Mouse (Mus musculus) intestine, embryonic 16.5 days (tissue): ENCODE data around the gene Bckdha. TPM values are rescaled to one million over a fixed set of nuclear protein-coding genes. Genes with fewer than 3 reads are reported as not detected.
A peak's percentile ranks its signal among the peaks of the same experiment; 100 is the strongest.

Experiments
- ATAC-seq: fragments of 200-750 bp; cut with Nextera tagmentation; 2 replicates; pipeline ENCODE4 v1.8.0; 2017; ENCODE audit warnings: moderate TSS enrichment, moderate library complexity
- H3K27ac ChIP-seq: fragments of 300-500 bp; sonication (generic); 2 replicates; pipeline ENCODE4 v1.5.1; 2014; ENCODE audit warnings: mild to moderate bottlenecking, low read length
- H3K27me3 ChIP-seq: fragments of 300-500 bp; sonication (generic); replicated peaks from 2 replicates; pipeline ENCODE4 v1.6.1; 2014; ENCODE audit warnings: low read length, control low read depth, mixed read lengths; ENCODE audit not compliant: control insufficient read depth, insufficient read depth
- H3K36me3 ChIP-seq: fragments of 300-500 bp; sonication (generic); 2 replicates; pipeline ENCODE4 v1.6.1; 2014; ENCODE audit warnings: low read length, control low read depth; ENCODE audit not compliant: control insufficient read depth, insufficient read depth
- H3K4me1 ChIP-seq: fragments of 300-500 bp; sonication (generic); 2 replicates; pipeline ENCODE4 v1.6.1; 2014; ENCODE audit warnings: low read length, control low read depth, mixed read lengths; ENCODE audit not compliant: control insufficient read depth, insufficient read depth
- H3K4me2 ChIP-seq: fragments of 300-500 bp; sonication (generic); 2 replicates; pipeline ENCODE4 v1.6.1; 2014; ENCODE audit warnings: low read depth, low read length, control low read depth
- H3K4me3 ChIP-seq: fragments of 300-500 bp; sonication (generic); 2 replicates; pipeline ENCODE4 v1.5.1; 2014; ENCODE audit warnings: mild to moderate bottlenecking, low read length
- H3K9ac ChIP-seq: fragments of 300-500 bp; sonication (generic); 2 replicates; pipeline ENCODE4 v1.6.1; 2014; ENCODE audit warnings: low read depth, low read length
- H3K9me3 ChIP-seq: fragments of 300-500 bp; sonication (generic); 2 replicates; pipeline ENCODE4 v1.6.1; 2016; ENCODE audit warnings: low read length, control low read depth; ENCODE audit not compliant: control insufficient read depth
- WGBS: fragments of 180-500 bp; shearing (Covaris S2); extraction: QIAGEN DNeasy Blood & Tissue Kit; methylation state at CpG from one replicate; pipeline ENCODE4 v1.1.7; 2014; 5-methylcytosine and 5-hydroxymethylcytosine counted together
- polyA plus RNA-seq: library from polyadenylated mRNA; unstranded; fragments of >200 nt; fragmentation: Nextera tagmentation; extraction: Ambion mirVana; gene quantifications from 2 replicates; pipeline ENCODE4 v1.2.1, GENCODE M21; 2015

The Bckdha gene
- polyA plus RNA-seq, 1 experiment from 2014 or later, result 50.9 TPM

GRCm38 (mm10) chr7:25623857-25624370, 34.9 kb downstream of the Bckdha start:
- Histone ChIP-seq H3K36me3 (peaks cover 13% of the 10 kb centered on the region; the same call in 1 of the 2 replicates), H3K9ac (no peak overlapping the region), H3K4me1 (peaks cover 29% of the 10 kb centered on the region), H3K27me3 (no peaks in the 10 kb centered on the region), H3K4me3 (no peak overlapping the region), H3K9me3 (no peaks in the 10 kb centered on the region), H3K27ac (no peak overlapping the region), H3K4me2 (no peak overlapping the region)
- no peak for ATAC-seq
- WGBS, result 92% methylated on average over 11 of the region's 11 CpGs

DNA sequence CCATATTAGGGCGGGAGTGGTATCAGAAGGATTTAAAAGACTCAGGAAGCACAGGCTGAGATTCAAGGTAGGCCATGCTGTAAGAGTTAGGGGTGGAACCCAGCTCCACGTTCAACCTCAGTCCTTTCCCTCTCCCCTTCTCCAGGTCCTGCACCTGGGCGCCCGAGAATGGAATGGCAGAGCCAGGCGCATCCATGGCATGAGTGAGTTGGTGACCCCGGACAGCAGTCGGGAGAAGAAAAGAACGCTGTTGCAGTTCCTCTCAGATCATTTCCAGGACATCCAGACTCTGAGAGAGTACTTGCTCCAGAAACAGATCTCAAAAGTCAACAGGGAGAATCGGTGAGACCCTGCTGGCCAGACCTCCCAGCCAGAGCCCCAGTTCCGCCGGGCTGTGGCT, 38.0 kb downstream of the Bckdha start:
- Histone ChIP-seq H3K27ac (no peak overlapping the region), H3K27me3 (no peaks in the 10 kb centered on the region), H3K9ac (no peak overlapping the region), H3K9me3 (no peaks in the 10 kb centered on the region), H3K4me3 (no peak overlapping the region), H3K36me3 (peaks cover 13% of the 10 kb centered on the region; the same call in 1 of the 2 replicates), H3K4me2 (no peak overlapping the region), H3K4me1 (peaks cover 7% of the 10 kb centered on the region; the same call in 1 of the 2 replicates)
- 91% methylated on average over 11 of the region's 11 CpGs for WGBS
- no peak for ATAC-seq

DNA sequence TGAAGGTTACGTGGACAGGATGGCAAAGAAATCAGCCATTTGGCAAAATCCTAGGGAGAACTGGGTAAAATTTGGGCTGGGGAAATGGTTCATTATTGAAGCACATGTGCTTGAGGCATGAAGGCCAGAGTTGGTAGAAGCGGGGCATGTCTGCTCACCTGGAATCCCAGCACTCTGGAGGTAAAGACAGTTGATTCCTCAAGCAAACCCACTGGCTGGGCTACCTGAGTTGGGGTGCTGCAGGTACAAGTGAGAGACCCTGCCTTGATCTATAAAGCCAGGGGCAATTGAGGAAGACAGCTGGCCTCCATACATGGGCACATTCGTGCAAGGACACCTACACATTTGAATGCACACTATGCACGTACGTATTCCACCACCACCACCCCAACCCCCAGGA, 38.7 kb downstream of the Bckdha start:
- Histone ChIP-seq H3K4me1 (peaks cover 7% of the 10 kb centered on the region; the same call in 1 of the 2 replicates), H3K27me3 (no peaks in the 10 kb centered on the region), H3K27ac (no peak overlapping the region), H3K36me3 (0 out of 2 replicates have a peak, but pooled peaks cover 7% of the 10 kb centered on the region), H3K4me2 (peak overlapping the region; percentile 67), H3K9ac (no peak overlapping the region; the same call in 1 of the 2 replicates), H3K9me3 (no peaks in the 10 kb centered on the region), H3K4me3 (peak overlapping the region; percentile 79)
- 93% methylated on average over 5 of the region's 5 CpGs for WGBS
- ATAC-seq, result no peak

- WGBS, result 14% methylated on average over 5 of the region's 5 CpGs
- Histone ChIP-seq H3K27me3 (no peaks in the 10 kb centered on the region), H3K4me3 (peak overlapping the region; percentile 79), H3K4me1 (peaks cover 7% of the 10 kb centered on the region; the same call in 1 of the 2 replicates), H3K36me3 (0 out of 2 replicates have a peak, but pooled peaks cover 7% of the 10 kb centered on the region), H3K4me2 (peak overlapping the region; percentile 67), H3K9me3 (no peaks in the 10 kb centered on the region), H3K9ac (peak overlapping the region; percentile 75), H3K27ac (peak overlapping the region; percentile 71; the same call in 1 of the 2 replicates)
- no peak for ATAC-seq
These were observed 39.1 kb downstream of the Bckdha start for GRCm38 (mm10) chr7:25619722-25619991.

GRCm38 (mm10) chr7:25618865-25619721, 39.7 kb downstream of the Bckdha start, which contains the start of gene Dmac2:
Gene Dmac2 (plus strand): TSS chr7:25619414.
- H3K4me1 ChIP-seq, result peaks cover 7% of the 10 kb centered on the region; the same call in 1 of the 2 replicates
- peak; percentile 85 for ATAC-seq
- peak within 1 kb of the TSS; percentile 67 for H3K4me2 ChIP-seq
- H3K9ac ChIP-seq, result peak within 1 kb of the TSS; percentile 75
- peak within 1 kb of the TSS; percentile 79 for H3K4me3 ChIP-seq
- peak within 1 kb of the TSS; percentile 71 for H3K27ac ChIP-seq
- no peaks in the 10 kb centered on the region for H3K9me3 ChIP-seq
- 0 out of 2 replicates have a peak, but pooled peaks cover 7% of the 10 kb centered on the region for H3K36me3 ChIP-seq
- 1% methylated on average over 53 of the region's 53 CpGs for WGBS
- H3K27me3 ChIP-seq, result no peaks in the 10 kb centered on the region

- H3K27ac ChIP-seq, result no peak overlapping the region
These were observed 41.2 kb downstream of the Bckdha start for GRCm38 (mm10) chr7:25617376-25618160.

GRCm38 (mm10) chr7:25615706-25616011, 43.1 kb downstream of the Bckdha start, which contains the start of gene Erich4:
Gene Erich4 (minus strand): TSS chr7:25615892.
- ATAC-seq, result peak; percentile 83
- H3K27me3 ChIP-seq, result no peaks in the 10 kb centered on the region
- H3K9me3 ChIP-seq, result no peaks in the 10 kb centered on the region
- H3K4me3 ChIP-seq, result peak within 1 kb of the TSS; percentile 34
- peak within 1 kb of the TSS; percentile 38 for H3K4me2 ChIP-seq
- H3K27ac ChIP-seq, result peak within 1 kb of the TSS; percentile 82
- peak within 1 kb of the TSS; percentile 54 for H3K9ac ChIP-seq
- 61% methylated on average over 5 of the region's 5 CpGs for WGBS
- H3K4me1 ChIP-seq, result peaks cover 7% of the 10 kb centered on the region; the same call in 1 of the 2 replicates
- H3K36me3 ChIP-seq, result no peaks in the 10 kb centered on the region

More at GRCm38 (mm10) chr7:25617376-25618160, 41.2 kb downstream of the Bckdha start:
- no peaks in the 10 kb centered on the region for H3K9me3 ChIP-seq
- no peak for ATAC-seq
- 0 out of 2 replicates have a peak, but pooled peaks cover 3% of the 10 kb centered on the region for H3K36me3 ChIP-seq
- peaks cover 7% of the 10 kb centered on the region; the same call in 1 of the 2 replicates for H3K4me1 ChIP-seq
- no peaks in the 10 kb centered on the region for H3K27me3 ChIP-seq
- no peak overlapping the region for H3K4me2 ChIP-seq
- 86% methylated on average over 10 of the region's 10 CpGs for WGBS
- no peak overlapping the region for H3K4me3 ChIP-seq
- H3K9ac ChIP-seq, result no peak overlapping the region

DNA sequence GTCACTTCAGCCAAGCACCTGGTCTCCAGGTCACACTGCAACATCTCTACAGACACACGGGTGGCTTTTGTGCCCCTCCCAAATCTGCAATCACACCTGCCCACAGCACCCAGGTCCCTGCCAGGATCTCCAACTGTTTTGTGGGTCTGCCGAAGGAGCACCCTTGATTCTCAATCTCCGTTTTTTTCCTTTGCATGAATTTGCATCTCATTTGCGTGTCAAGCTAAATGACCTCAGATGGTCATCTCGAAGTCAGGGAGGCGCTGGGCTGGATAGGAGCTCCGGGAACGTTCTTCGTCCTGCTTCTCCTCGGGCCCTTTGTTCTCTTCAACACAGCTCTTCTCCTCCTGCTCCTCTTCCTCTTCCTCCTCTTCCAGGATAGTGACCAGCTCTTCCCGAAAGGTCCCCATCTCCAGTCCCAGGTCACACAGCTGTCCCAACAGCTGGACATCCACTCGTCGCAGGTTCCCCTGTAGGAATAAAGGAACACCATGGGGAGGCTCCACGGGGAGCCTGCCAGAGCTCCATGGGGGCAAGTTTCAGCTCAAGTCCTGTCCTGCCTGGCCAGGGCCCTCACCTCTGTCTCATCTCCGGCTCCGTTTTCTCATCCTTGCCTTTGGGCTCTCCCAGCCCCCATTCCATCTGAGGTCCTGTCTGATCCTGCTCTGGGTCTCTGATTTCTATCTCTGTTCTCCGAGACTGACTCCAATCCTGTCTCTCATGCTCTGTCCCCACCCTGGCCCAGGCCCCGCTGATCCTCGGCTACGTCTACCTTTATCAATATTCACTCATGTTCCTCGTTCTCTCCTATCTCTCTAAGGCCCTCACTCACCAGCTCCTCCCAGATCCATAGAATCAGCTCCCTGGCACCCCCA, 43.7 kb downstream of the Bckdha start:
- peak overlapping the region; percentile 54 for H3K9ac ChIP-seq
- ATAC-seq, result peak; percentile 39
- 68% methylated on average over 21 of the region's 21 CpGs for WGBS
- H3K27ac ChIP-seq, result peak overlapping the region; percentile 82
- H3K36me3 ChIP-seq, result no peaks in the 10 kb centered on the region
- H3K4me3 ChIP-seq, result peak overlapping the region; percentile 34
- no peaks in the 10 kb centered on the region for H3K9me3 ChIP-seq
- peaks cover 6% of the 10 kb centered on the region; the same call in 1 of the 2 replicates for H3K4me1 ChIP-seq
- peak overlapping the region; percentile 38 for H3K4me2 ChIP-seq
- H3K27me3 ChIP-seq, result no peaks in the 10 kb centered on the region
